Mouse (Mus musculus): ENCODE results near the gene Auts2. TPM values are rescaled to one million over a fixed set of nuclear protein-coding genes. Genes with fewer than 3 reads are reported as not detected.

Auts2 gene
- polyA plus RNA-seq, 1 experiment from 2014 or later, result 4.4 TPM

GRCm38 (mm10) chr5:132375130-132375529 is 168.0 kb downstream of the Auts2 start:
- DNase-seq (ENCODE audit: low spot score), result no peak
- Histone ChIP-seq H3K27ac (ENCODE audit: low read length) (no peak overlapping the region), H3K27me3 (replicated peaks; ENCODE audit: insufficient read depth, low read length) (no peaks in the 10 kb centered on the region), H3K9ac (replicated peaks; ENCODE audit: low read depth) (no peak overlapping the region), H3K4me2 (replicated peaks; ENCODE audit: low read depth, low read length) (no peak overlapping the region), H3K9me3 (ENCODE audit: low read length) (no peaks in the 10 kb centered on the region), H3K36me3 (ENCODE audit: insufficient read depth, low read length) (no peaks in the 10 kb centered on the region), H3K4me1 (ENCODE audit: insufficient read depth, low read depth, low read length) (no peaks in the 10 kb centered on the region), H3K4me3 (ENCODE audit: low read depth, low read length) (no peak overlapping the region)
- WGBS, result 76% methylated on average over 1 of the region's 1 CpGs
- TF ChIP-seq CTCF (IDR thresholded peaks at IDR 0.05), result no peak
- TF ChIP-seq EP300 (IDR thresholded peaks at IDR 0.05), result no peak
- no peak for ATAC-seq

GRCm38 (mm10) chr5:132373471-132374075 is 169.6 kb downstream of the Auts2 start:
- TF ChIP-seq CTCF (IDR thresholded peaks at IDR 0.05), result no peak
- no peak for TF ChIP-seq EP300 (IDR thresholded peaks at IDR 0.05)
- H3K36me3 ChIP-seq (ENCODE audit: insufficient read depth, low read length), result no peaks in the 10 kb centered on the region
- H3K27me3 ChIP-seq (replicated peaks; ENCODE audit: insufficient read depth, low read length), result no peaks in the 10 kb centered on the region
- ATAC-seq (no peak), DNase-seq (ENCODE audit: low spot score) (peak; percentile 22)
- H3K27ac ChIP-seq (ENCODE audit: low read length), result no peak overlapping the region
- 64% methylated on average over 4 of the region's 4 CpGs for WGBS
- no peak overlapping the region for H3K4me3 ChIP-seq (ENCODE audit: low read depth, low read length)
- H3K4me2 ChIP-seq (replicated peaks; ENCODE audit: low read depth, low read length), result no peak overlapping the region
- H3K4me1 ChIP-seq (ENCODE audit: insufficient read depth, low read depth, low read length), result no peaks in the 10 kb centered on the region; the same call in 1 of the 2 replicates
- H3K9me3 ChIP-seq (ENCODE audit: low read length), result no peaks in the 10 kb centered on the region
- no peak overlapping the region for H3K9ac ChIP-seq (replicated peaks; ENCODE audit: low read depth)

GRCm38 (mm10) chr5:132372605-132373004 is 170.5 kb downstream of the Auts2 start:
- no peaks in the 10 kb centered on the region; the same call in 1 of the 2 replicates for H3K4me1 ChIP-seq (ENCODE audit: insufficient read depth, low read depth, low read length)
- WGBS, result 66% methylated on average over 2 of the region's 2 CpGs
- no peaks in the 10 kb centered on the region for H3K27me3 ChIP-seq (replicated peaks; ENCODE audit: insufficient read depth, low read length)
- H3K4me3 ChIP-seq (ENCODE audit: low read depth, low read length), result no peak overlapping the region
- no peak overlapping the region for H3K4me2 ChIP-seq (replicated peaks; ENCODE audit: low read depth, low read length)
- no peaks in the 10 kb centered on the region for H3K9me3 ChIP-seq (ENCODE audit: low read length)
- no peaks in the 10 kb centered on the region for H3K36me3 ChIP-seq (ENCODE audit: insufficient read depth, low read length)
- DNase-seq (ENCODE audit: low spot score) (no peak), ATAC-seq (no peak)
- TF ChIP-seq CTCF (IDR thresholded peaks at IDR 0.05) (no peak), EP300 (IDR thresholded peaks at IDR 0.05) (no peak)
- no peak overlapping the region for H3K9ac ChIP-seq (replicated peaks; ENCODE audit: low read depth)
- H3K27ac ChIP-seq (ENCODE audit: low read length), result no peak overlapping the region

GRCm38 (mm10) chr5:132368678-132369088 is 174.5 kb downstream of the Auts2 start:
- no peak overlapping the region for H3K4me2 ChIP-seq (replicated peaks; ENCODE audit: low read depth, low read length)
- DNase-seq (ENCODE audit: low spot score), result peak; percentile 56

DNA sequence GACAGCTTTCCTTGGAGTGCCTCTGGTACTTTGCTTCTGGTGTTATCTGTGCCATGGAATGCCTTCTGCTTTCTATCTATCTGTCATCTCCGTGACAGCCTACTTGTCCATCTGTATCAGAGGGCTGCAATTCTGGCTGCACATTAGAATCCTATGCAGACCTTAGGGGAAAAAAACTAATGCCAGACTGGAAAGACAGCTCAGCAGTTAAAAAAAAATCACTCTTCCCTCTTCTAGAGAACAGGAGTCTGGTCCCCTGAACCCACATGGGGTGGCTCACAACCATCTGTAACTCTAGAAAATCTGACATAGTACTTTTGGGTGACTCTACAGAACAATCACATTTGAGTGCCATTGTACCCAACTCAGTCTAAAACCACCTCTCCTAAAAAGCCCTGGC is 181.9 kb downstream of the Auts2 start:
- H3K27me3 ChIP-seq (replicated peaks; ENCODE audit: insufficient read depth, low read length), result no peaks in the 10 kb centered on the region
- ATAC-seq (no peak), DNase-seq (ENCODE audit: low spot score) (no peak)
- peaks cover 3% of the 10 kb centered on the region; the same call in 1 of the 2 replicates for H3K4me1 ChIP-seq (ENCODE audit: insufficient read depth, low read depth, low read length)
- no peak overlapping the region for H3K4me2 ChIP-seq (replicated peaks; ENCODE audit: low read depth, low read length)
- no peak overlapping the region for H3K4me3 ChIP-seq (ENCODE audit: low read depth, low read length)
- no peak overlapping the region for H3K27ac ChIP-seq (ENCODE audit: low read length)
- no peaks in the 10 kb centered on the region for H3K36me3 ChIP-seq (ENCODE audit: insufficient read depth, low read length)
- H3K9ac ChIP-seq (replicated peaks; ENCODE audit: low read depth), result no peak overlapping the region
- TF ChIP-seq CTCF (IDR thresholded peaks at IDR 0.05) (no peak), EP300 (IDR thresholded peaks at IDR 0.05) (no peak)
- no peaks in the 10 kb centered on the region for H3K9me3 ChIP-seq (ENCODE audit: low read length)
- WGBS, result 87% methylated on average over 1 of the region's 1 CpGs

More at GRCm38 (mm10) chr5:132368678-132369088, 174.5 kb downstream of the Auts2 start:
- H3K27ac ChIP-seq (ENCODE audit: low read length), result no peak overlapping the region
- no peaks in the 10 kb centered on the region for H3K36me3 ChIP-seq (ENCODE audit: insufficient read depth, low read length)
- peak; percentile 46; the same call in 1 of the 2 replicates for ATAC-seq
- no peak overlapping the region for H3K9ac ChIP-seq (replicated peaks; ENCODE audit: low read depth)
- no peaks in the 10 kb centered on the region for H3K27me3 ChIP-seq (replicated peaks; ENCODE audit: insufficient read depth, low read length)
- TF ChIP-seq CTCF (IDR thresholded peaks at IDR 0.05) (no peak), EP300 (IDR thresholded peaks at IDR 0.05) (0 out of 2 replicates have a peak, but pooled peaks have one; percentile 14)
- no peak overlapping the region for H3K4me3 ChIP-seq (ENCODE audit: low read depth, low read length)
- 33% methylated on average over 7 of the region's 7 CpGs for WGBS
- peaks cover 3% of the 10 kb centered on the region; the same call in 1 of the 2 replicates for H3K4me1 ChIP-seq (ENCODE audit: insufficient read depth, low read depth, low read length)
- H3K9me3 ChIP-seq (ENCODE audit: low read length), result no peaks in the 10 kb centered on the region

DNA sequence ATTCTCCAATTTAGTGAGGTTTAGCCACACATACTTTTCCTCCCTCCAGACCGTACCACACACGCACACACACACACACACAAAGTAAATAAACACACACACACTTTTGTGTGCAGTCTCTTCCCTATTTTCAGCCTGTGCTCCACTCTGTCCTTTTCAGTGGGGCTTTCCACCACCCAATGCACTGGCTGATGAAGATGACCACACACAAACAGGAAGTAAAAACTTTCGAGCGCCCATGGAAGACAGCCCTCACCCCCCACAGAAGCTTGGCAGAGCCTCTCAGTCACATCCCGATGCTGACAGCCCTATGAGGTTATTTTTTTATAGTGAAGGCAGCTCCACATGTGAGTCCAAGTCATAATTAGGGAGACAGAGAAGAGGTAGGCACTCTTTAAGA is 185.4 kb downstream of the Auts2 start:
- Histone ChIP-seq H3K9me3 (ENCODE audit: low read length) (no peaks in the 10 kb centered on the region), H3K4me1 (ENCODE audit: insufficient read depth, low read depth, low read length) (0 out of 2 replicates have a peak, but pooled peaks cover 2% of the 10 kb centered on the region), H3K27me3 (replicated peaks; ENCODE audit: insufficient read depth, low read length) (no peaks in the 10 kb centered on the region), H3K27ac (ENCODE audit: low read length) (no peak overlapping the region), H3K4me3 (ENCODE audit: low read depth, low read length) (no peak overlapping the region), H3K36me3 (ENCODE audit: insufficient read depth, low read length) (no peaks in the 10 kb centered on the region), H3K9ac (replicated peaks; ENCODE audit: low read depth) (no peak overlapping the region), H3K4me2 (replicated peaks; ENCODE audit: low read depth, low read length) (no peak overlapping the region)
- WGBS, result 51% methylated on average over 5 of the region's 5 CpGs
- ATAC-seq, result no peak
- DNase-seq (ENCODE audit: low spot score), result peak; percentile 19
- TF ChIP-seq CTCF (IDR thresholded peaks at IDR 0.05) (no peak), EP300 (IDR thresholded peaks at IDR 0.05) (no peak)

All from lung, postnatal 0 days (tissue).